Mouse (Mus musculus) ES-E14 (cell line): ENCODE data around the gene Olfr156.

Experiments
- CHD2 ChIP-seq: IDR thresholded peaks from 2 replicates; pipeline ENCODE4 v1.6.1; 2014; ENCODE audit warnings: mild to moderate bottlenecking, low read depth, low read length, inconsistent platforms
- HCFC1 ChIP-seq: IDR thresholded peaks from 2 replicates; pipeline ENCODE4 v1.6.1; 2012; ENCODE audit warnings: low read length, inconsistent platforms, borderline replicate concordance; ENCODE audit not compliant: insufficient read depth

DNA sequence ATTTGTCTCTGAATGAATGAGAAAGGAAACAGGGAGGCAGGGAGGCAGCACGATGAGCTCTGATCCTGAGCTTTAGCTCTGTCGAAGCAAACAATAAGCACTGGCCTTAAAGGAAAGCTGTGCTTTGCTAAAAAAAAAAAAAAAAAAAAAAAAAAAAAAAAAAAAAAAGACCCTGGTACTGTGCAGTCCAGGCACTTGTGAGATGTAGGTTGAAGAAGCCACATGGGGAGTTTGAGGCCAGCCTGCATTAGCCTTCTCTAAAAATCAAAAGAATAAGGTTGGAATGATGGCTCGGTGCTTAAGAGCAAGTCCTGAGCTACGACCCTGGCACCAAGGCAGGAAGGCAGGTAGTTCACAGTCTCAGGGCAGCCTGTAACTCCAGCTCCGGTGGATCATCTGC lies 10.1 kb upstream of the Olfr156 start:
- TF ChIP-seq HCFC1 (no peak), CHD2 (no peak)
